Mouse (Mus musculus): ENCODE measurements around the gene Trim45.

- TF ChIP-seq CTCF (IDR thresholded peaks at IDR 0.05) (no peak), POLR2A (IDR thresholded peaks at IDR 0.05; ENCODE audit: insufficient read depth, low read depth, low read length) (no peak)
Measured at GRCm38 (mm10) chr3:100908594-100908993, 13.4 kb upstream of the Trim45 start.

Measured in heart, adult 2 months (tissue).